Comparison of ENCODE assay signal across 10 mouse cellular contexts in genomic region chr6:72663000-72663399, GRCm38 (mm10). TPM values are rescaled to one million over a fixed set of nuclear protein-coding genes. Genes with fewer than 3 reads are reported as not detected.
DNase-seq lines count a peak whose midpoint lies in the region; ATAC-seq lines count a peak whose summit lies in the region.
"Had no signal": no experiment of that assay in that cellular context is flagged by ENCODE, and none has a peak within 500 bp of the region (broad histone marks: within the 10 kb centered on the region; RNA-seq: fewer than 3 reads in every experiment).

No protein-coding gene starts in this region.

- no peak overlapping the region; the same call in 1 of the 2 replicates for H3K9ac ChIP-seq in forebrain, embryonic 11.5 days (ENCODE audit: low read length)
- H3K9ac ChIP-seq in heart, embryonic 15.5 days: no peak overlapping the region
- H3K9ac ChIP-seq in limb, embryonic 13.5 days: peak overlapping the region; percentile 50
- H3K9ac ChIP-seq: forebrain, embryonic 12.5 days; midbrain, embryonic 12.5 days had no signal

- H3K4me3 ChIP-seq in forebrain, embryonic 10.5 days: no peak overlapping the region
- H3K4me3 ChIP-seq in forebrain, embryonic 11.5 days (ENCODE audit: low read depth, low read length): no peak overlapping the region
- no peak overlapping the region for H3K4me3 ChIP-seq in heart, embryonic 15.5 days
- no peak overlapping the region for H3K4me3 ChIP-seq in limb, embryonic 13.5 days
- H3K4me3 ChIP-seq: forebrain, embryonic 12.5 days; midbrain, embryonic 12.5 days had no signal

- no peaks in the 10 kb centered on the region for H3K27me3 ChIP-seq in forebrain, embryonic 10.5 days (ENCODE audit: poor library complexity, severe bottlenecking)
- H3K27me3 ChIP-seq in forebrain, embryonic 11.5 days (ENCODE audit: control insufficient read depth, insufficient read depth, low read length): no peaks in the 10 kb centered on the region
- no peaks in the 10 kb centered on the region for H3K27me3 ChIP-seq in heart, embryonic 15.5 days
- no peaks in the 10 kb centered on the region for H3K27me3 ChIP-seq in limb, embryonic 13.5 days
- H3K27me3 ChIP-seq: forebrain, embryonic 12.5 days; midbrain, embryonic 12.5 days had no signal

- H3K4me1 ChIP-seq in forebrain, embryonic 10.5 days: peaks cover 46% of the 10 kb centered on the region
- H3K4me1 ChIP-seq in forebrain, embryonic 11.5 days (replicated peaks; ENCODE audit: control insufficient read depth, insufficient read depth, low read length): 0 out of 2 replicates have a peak, but pooled peaks cover 1% of the 10 kb centered on the region
- H3K4me1 ChIP-seq in heart, embryonic 15.5 days (replicated peaks): peaks cover 56% of the 10 kb centered on the region
- H3K4me1 ChIP-seq in limb, embryonic 13.5 days: peaks cover 75% of the 10 kb centered on the region
- H3K4me1 ChIP-seq: midbrain, embryonic 12.5 days had no signal

- 0 out of 2 replicates have a peak overlapping the region, but pooled peaks have one; percentile 32 for H3K27ac ChIP-seq in forebrain, embryonic 10.5 days
- H3K27ac ChIP-seq in forebrain, embryonic 11.5 days (ENCODE audit: low read depth, low read length): no peak overlapping the region
- H3K27ac ChIP-seq in heart, embryonic 15.5 days: peak overlapping the region; percentile 75
- peak overlapping the region; percentile 67; the same call in 1 of the 2 replicates for H3K27ac ChIP-seq in limb, embryonic 13.5 days
- H3K27ac ChIP-seq: forebrain, embryonic 12.5 days; midbrain, embryonic 12.5 days had no signal

- H3K36me3 ChIP-seq in forebrain, embryonic 10.5 days (replicated peaks): 0 out of 2 replicates have a peak, but pooled peaks cover 4% of the 10 kb centered on the region
- H3K36me3 ChIP-seq in forebrain, embryonic 11.5 days (ENCODE audit: control insufficient read depth, insufficient read depth, low read length): no peaks in the 10 kb centered on the region
- no peaks in the 10 kb centered on the region for H3K36me3 ChIP-seq in heart, embryonic 15.5 days
- H3K36me3 ChIP-seq in limb, embryonic 13.5 days: no peaks in the 10 kb centered on the region
- H3K36me3 ChIP-seq: forebrain, embryonic 12.5 days; midbrain, embryonic 12.5 days had no signal

- 27% methylated on average over 1 of the region's 1 CpGs for WGBS in forebrain, embryonic 10.5 days
- 29% methylated on average over 1 of the region's 1 CpGs for WGBS in forebrain, embryonic 11.5 days
- WGBS in heart, embryonic 15.5 days: 4% methylated on average over 1 of the region's 1 CpGs
- WGBS in limb, embryonic 13.5 days: 11% methylated on average over 1 of the region's 1 CpGs

- ATAC-seq in forebrain, embryonic 11.5 days (replicated peaks; ENCODE audit: low FRiP score): no peak
- ATAC-seq in heart, embryonic 15.5 days (replicated peaks; ENCODE audit: insufficient number of reproducible peaks, insufficient read depth, low FRiP score, low read depth): peak; percentile 45; the same call in 1 of the 2 replicates
- no peak for ATAC-seq in limb, embryonic 13.5 days (ENCODE audit: low FRiP score, low read depth)
- no peak for ATAC-seq in activated CD4-positive, CD25-positive, alpha-beta regulatory T cell, adult 4 months

- H3K4me2 ChIP-seq in forebrain, embryonic 11.5 days (ENCODE audit: low read depth, low read length, severe bottlenecking): no peak overlapping the region
- H3K4me2 ChIP-seq in heart, embryonic 15.5 days: no peak overlapping the region
- no peak overlapping the region; the same call in 1 of the 2 replicates for H3K4me2 ChIP-seq in limb, embryonic 13.5 days (replicated peaks)
- H3K4me2 ChIP-seq: forebrain, embryonic 12.5 days; midbrain, embryonic 12.5 days had no signal

- H3K9me3 ChIP-seq in forebrain, embryonic 10.5 days: no peaks in the 10 kb centered on the region
- no peaks in the 10 kb centered on the region for H3K9me3 ChIP-seq in forebrain, embryonic 11.5 days (ENCODE audit: control insufficient read depth, low read length)
- H3K9me3 ChIP-seq in heart, embryonic 15.5 days (replicated peaks): no peaks in the 10 kb centered on the region
- H3K9me3 ChIP-seq in limb, embryonic 13.5 days: no peaks in the 10 kb centered on the region
- H3K9me3 ChIP-seq: forebrain, embryonic 12.5 days; midbrain, embryonic 12.5 days had no signal

- DNase-seq in forebrain, embryonic 10.5 days (ENCODE audit: extremely low spot score, low spot score): no peak
- no peak for DNase-seq in forebrain, embryonic 11.5 days (ENCODE audit: low spot score)
- peak; percentile 30 for DNase-seq in MN1 (ENCODE audit: low spot score)
- DNase-seq in neural tube, embryonic 10.5 days (ENCODE audit: extremely low spot score, low spot score): no peak
- DNase-seq in urinary bladder, adult 2 months (ENCODE audit: low spot score): no peak

RNA-seq across cellular contexts. Expression of gene Tgoln1, which starts 46.2 kb away (rescaled TPM):
- 28.6 and 28.7 TPM in 2 replicates for polyA plus RNA-seq in forebrain, embryonic 10.5 days (2016; fragmentation: Nextera tagmentation; extraction: Ambion mirVana)
- 34.1 and 35.1 TPM in 2 replicates for polyA plus RNA-seq in forebrain, embryonic 11.5 days (2014; fragmentation: Nextera tagmentation; extraction: Ambion mirVana)
- 22.7 and 24.4 TPM in 2 replicates for polyA plus RNA-seq in heart, embryonic 15.5 days (2015; fragmentation: Nextera tagmentation; extraction: Ambion mirVana)
- polyA plus RNA-seq in limb, embryonic 13.5 days (2015; fragmentation: Nextera tagmentation; extraction: Ambion mirVana): 22.0 and 23.0 TPM in 2 replicates
- 10 to 100 TPM; 90.9 to 97.8 TPM for polyA plus RNA-seq in activated CD4-positive, CD25-positive, alpha-beta regulatory T cell, adult 4 months (2017; shearing (Covaris generic))
- polyA plus RNA-seq in urinary bladder, adult 2 months (2012; rRNA removed): 68.9 and 70.1 TPM in 2 replicates
